Mouse (Mus musculus): ENCODE data around the gene Slc25a4. TPM values are rescaled to one million over a fixed set of nuclear protein-coding genes. Genes with fewer than 3 reads are reported as not detected.
"Not testable (repeated sequence)": the region's sequence is repeated elsewhere in the genome, so short reads cannot be mapped to it uniquely, and the experiment has no call there.

Gene Slc25a4
- 541 and 572 TPM in 2 replicates for polyA plus RNA-seq (2012; rRNA removed)

- DNase-seq (ENCODE audit: low read depth): peak; percentile 98
- no peak for TF ChIP-seq CTCF (IDR thresholded peaks at IDR 0.05; ENCODE audit: borderline replicate concordance, extremely low read depth, insufficient read depth, insufficient read length)
- peak; percentile 98 for TF ChIP-seq POLR2A (IDR thresholded peaks at IDR 0.05; ENCODE audit: borderline replicate concordance, extremely low read depth, insufficient read depth, insufficient read length, poor library complexity, severe bottlenecking)
These were observed at the start of gene Slc25a4 for GRCm38 (mm10) chr8:46210404-46211315. TSS of gene Slc25a4 (minus strand) at chr8:46211284.

GRCm38 (mm10) chr8:46257921-46258682 lies 47.0 kb upstream of the Slc25a4 start:
- TF ChIP-seq POLR2A (IDR thresholded peaks at IDR 0.05; ENCODE audit: borderline replicate concordance, extremely low read depth, insufficient read depth, insufficient read length, poor library complexity, severe bottlenecking) (no peak), CTCF (IDR thresholded peaks at IDR 0.05; ENCODE audit: borderline replicate concordance, extremely low read depth, insufficient read depth, insufficient read length) (no peak)
- peak; percentile 34 for DNase-seq (ENCODE audit: low read depth)

GRCm38 (mm10) chr8:46252456-46252855 lies 41.4 kb upstream of the Slc25a4 start:
- no peak for DNase-seq (ENCODE audit: low read depth)
- TF ChIP-seq CTCF (IDR thresholded peaks at IDR 0.05; ENCODE audit: borderline replicate concordance, extremely low read depth, insufficient read depth, insufficient read length) (no peak), POLR2A (IDR thresholded peaks at IDR 0.05; ENCODE audit: borderline replicate concordance, extremely low read depth, insufficient read depth, insufficient read length, poor library complexity, severe bottlenecking) (no peak)

- peak; percentile 23 for DNase-seq (ENCODE audit: low read depth)
- no peak for TF ChIP-seq CTCF (IDR thresholded peaks at IDR 0.05; ENCODE audit: borderline replicate concordance, extremely low read depth, insufficient read depth, insufficient read length)
- no peak for TF ChIP-seq POLR2A (IDR thresholded peaks at IDR 0.05; ENCODE audit: borderline replicate concordance, extremely low read depth, insufficient read depth, insufficient read length, poor library complexity, severe bottlenecking)
These were observed 40.5 kb upstream of the Slc25a4 start for GRCm38 (mm10) chr8:46251561-46251960.

- no peak for DNase-seq (ENCODE audit: low read depth)
These were observed 35.3 kb upstream of the Slc25a4 start for GRCm38 (mm10) chr8:46246346-46246745.

GRCm38 (mm10) chr8:46242946-46243345 lies 31.9 kb upstream of the Slc25a4 start:
- DNase-seq (ENCODE audit: low read depth): no peak
- TF ChIP-seq POLR2A (IDR thresholded peaks at IDR 0.05; ENCODE audit: borderline replicate concordance, extremely low read depth, insufficient read depth, insufficient read length, poor library complexity, severe bottlenecking): no peak
- TF ChIP-seq CTCF (IDR thresholded peaks at IDR 0.05; ENCODE audit: borderline replicate concordance, extremely low read depth, insufficient read depth, insufficient read length): no peak

More at GRCm38 (mm10) chr8:46246346-46246745, 35.3 kb upstream of the Slc25a4 start:
- TF ChIP-seq CTCF (IDR thresholded peaks at IDR 0.05; ENCODE audit: borderline replicate concordance, extremely low read depth, insufficient read depth, insufficient read length) (no peak), POLR2A (IDR thresholded peaks at IDR 0.05; ENCODE audit: borderline replicate concordance, extremely low read depth, insufficient read depth, insufficient read length, poor library complexity, severe bottlenecking) (no peak)

GRCm38 (mm10) chr8:46241568-46242374 lies 30.7 kb upstream of the Slc25a4 start:
- peak; percentile 88 for DNase-seq (ENCODE audit: low read depth)
- TF ChIP-seq POLR2A (IDR thresholded peaks at IDR 0.05; ENCODE audit: borderline replicate concordance, extremely low read depth, insufficient read depth, insufficient read length, poor library complexity, severe bottlenecking) (no peak), CTCF (IDR thresholded peaks at IDR 0.05; ENCODE audit: borderline replicate concordance, extremely low read depth, insufficient read depth, insufficient read length) (peak; percentile 87)

- TF ChIP-seq CTCF (IDR thresholded peaks at IDR 0.05; ENCODE audit: borderline replicate concordance, extremely low read depth, insufficient read depth, insufficient read length) (no peak), POLR2A (IDR thresholded peaks at IDR 0.05; ENCODE audit: borderline replicate concordance, extremely low read depth, insufficient read depth, insufficient read length, poor library complexity, severe bottlenecking) (no peak)
These were observed 25.5 kb upstream of the Slc25a4 start for GRCm38 (mm10) chr8:46236441-46237223.

GRCm38 (mm10) chr8:46234736-46235135 lies 23.7 kb upstream of the Slc25a4 start:
- DNase-seq (ENCODE audit: low read depth): no peak
- TF ChIP-seq CTCF (IDR thresholded peaks at IDR 0.05; ENCODE audit: borderline replicate concordance, extremely low read depth, insufficient read depth, insufficient read length): no peak
- no peak for TF ChIP-seq POLR2A (IDR thresholded peaks at IDR 0.05; ENCODE audit: borderline replicate concordance, extremely low read depth, insufficient read depth, insufficient read length, poor library complexity, severe bottlenecking)

More at GRCm38 (mm10) chr8:46236441-46237223, 25.5 kb upstream of the Slc25a4 start:
- DNase-seq (ENCODE audit: low read depth): peak; percentile 30

- peak; percentile 13 for DNase-seq (ENCODE audit: low read depth)
- TF ChIP-seq POLR2A (IDR thresholded peaks at IDR 0.05; ENCODE audit: borderline replicate concordance, extremely low read depth, insufficient read depth, insufficient read length, poor library complexity, severe bottlenecking) (no peak), CTCF (IDR thresholded peaks at IDR 0.05; ENCODE audit: borderline replicate concordance, extremely low read depth, insufficient read depth, insufficient read length) (no peak)
These were observed 21.7 kb upstream of the Slc25a4 start for GRCm38 (mm10) chr8:46232798-46233197.

GRCm38 (mm10) chr8:46231968-46232367 lies 20.9 kb upstream of the Slc25a4 start:
- not testable (repeated sequence) for DNase-seq (ENCODE audit: low read depth)
